Mouse (Mus musculus) testis, adult 10 weeks (tissue): ENCODE measurements around the gene Rbm7. TPM values are rescaled to one million over a fixed set of nuclear protein-coding genes. Genes with fewer than 3 reads are reported as not detected.

Experiments
- polyA plus RNA-seq: library from polyadenylated mRNA; stranded (reverse); fragments of 350-450 nt; fragmentation: Illumina TruSeq; extraction: RNeasy Lipid Tissue Mini Kit (QIAGEN cat#74804); gene quantifications from one replicate; pipeline ENCODE4 v1.2.3, GENCODE M21; 2014; ENCODE audit warnings: low read depth, low replicate concordance

The Rbm7 gene
- polyA plus RNA-seq = 106 TPM

DNA sequence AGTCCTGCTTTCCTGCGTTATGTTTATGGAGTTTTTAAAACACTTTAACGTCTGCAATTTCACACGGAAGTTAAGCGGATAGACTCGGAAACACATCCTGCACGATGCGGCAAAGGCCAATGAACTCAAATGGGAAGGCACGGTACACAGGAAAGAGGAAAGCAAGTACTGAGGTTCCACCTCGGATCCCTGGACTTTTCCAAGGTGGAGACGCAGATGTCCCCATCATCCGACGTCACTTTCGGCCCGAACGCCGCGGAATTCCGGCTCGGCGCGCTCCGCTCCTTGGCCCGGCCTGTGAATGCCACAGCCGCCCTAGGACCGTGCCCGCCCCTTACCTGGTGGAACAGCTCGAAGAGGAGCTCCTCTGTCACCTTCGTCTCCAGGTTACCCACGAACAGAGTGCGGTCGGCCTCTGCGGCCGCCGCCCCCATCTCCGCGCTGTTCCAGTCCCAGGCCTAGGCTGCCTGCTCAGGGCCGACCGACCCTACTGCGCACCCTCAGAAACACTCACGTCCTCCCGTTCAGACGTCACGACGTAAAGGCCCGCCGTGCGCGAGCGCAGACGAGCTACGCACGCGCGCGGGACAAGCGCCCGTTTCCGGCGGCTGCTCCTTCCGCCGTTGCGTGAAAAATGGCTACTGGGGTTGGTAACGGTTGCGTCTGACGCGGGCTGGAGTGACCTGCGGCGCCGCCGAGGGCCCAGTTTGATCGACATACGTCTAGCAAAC is at the start of gene Rbm7, which contains the start of gene Gm5617:
TSS of gene Rbm7 (minus strand) at position 483 of the 731 bp plus-strand sequence.
TSS of gene Gm5617 (plus strand) at position 626 of the 731 bp plus-strand sequence.

DNA sequence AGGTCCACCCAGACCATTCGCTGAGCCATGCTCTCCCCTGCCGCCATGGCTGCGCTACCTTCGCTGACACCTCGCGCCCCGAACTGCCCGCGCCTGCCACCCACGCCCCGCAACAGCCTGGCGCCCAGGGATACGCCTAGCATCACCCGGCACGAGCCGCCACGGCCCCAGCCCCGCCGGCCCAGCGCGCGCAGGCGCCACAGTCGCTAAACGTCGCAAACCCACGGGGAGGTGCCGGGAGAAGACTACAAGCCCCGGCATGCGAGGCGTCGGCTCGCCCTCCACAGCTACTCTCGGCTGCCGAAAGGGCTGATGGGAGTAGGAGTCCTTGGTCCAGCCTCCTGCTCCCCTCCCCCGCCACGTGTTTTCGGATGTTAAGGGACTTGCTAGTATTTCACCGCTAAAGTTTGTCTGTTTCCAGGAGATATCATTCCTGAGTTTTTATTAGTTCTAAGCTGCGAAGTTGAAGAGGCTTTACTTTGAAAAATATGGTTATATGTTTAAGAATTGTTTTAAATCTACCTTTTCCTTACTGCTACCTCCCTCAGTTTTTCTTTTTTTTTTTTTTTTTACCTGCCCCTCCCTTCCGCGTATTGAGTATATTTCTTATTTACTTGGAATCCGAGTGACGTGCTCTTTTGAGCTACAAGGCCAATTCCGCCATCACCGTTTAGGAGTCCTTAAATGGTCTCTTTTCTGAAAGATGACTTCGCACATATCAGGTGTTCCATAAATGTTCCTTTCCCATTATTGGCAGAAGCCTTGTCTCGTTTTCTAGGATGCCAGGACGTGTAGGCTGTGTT is 14.5 kb downstream of the Rbm7 start, which contains the start of gene Rexo2:
TSS of gene Rexo2 (minus strand) at position 213 of the 803 bp plus-strand sequence.

Other genes starting within 250 kb of the Rbm7 start
- 3.9 TPM for gene Nxpe2, start 141.8 kb downstream of the Rbm7 start, polyA plus RNA-seq
- 83.9 TPM for gene Rexo2, start 14.7 kb downstream of the Rbm7 start, polyA plus RNA-seq
- gene Gm5617, start 143 bp upstream of the Rbm7 start, polyA plus RNA-seq = 2.8 TPM
- 5.9 TPM for gene Nnmt, start 109.9 kb upstream of the Rbm7 start, polyA plus RNA-seq